Mouse (Mus musculus): ENCODE results near the gene Gm4559.
A peak's percentile ranks its signal among the peaks of the same experiment; 100 is the strongest.
"Not testable (repeated sequence)": the region's sequence is repeated elsewhere in the genome, so short reads cannot be mapped to it uniquely, and the experiment has no call there.

Gene Gm4559

GRCm38 (mm10) chr7:142274263-142274662 lies at the start of gene Gm4559:
Gene Gm4559, minus strand, starts transcription at chr7:142274363.
- not testable (repeated sequence) for DNase-seq (ENCODE audit: low read depth in 1 of 2, low spot score in 2 of 2)

GRCm38 (mm10) chr7:142323396-142324117 lies 49.4 kb upstream of the Gm4559 start:
- no peak for DNase-seq (ENCODE audit: low read depth in 1 of 2, low spot score in 2 of 2)

GRCm38 (mm10) chr7:142322641-142323040 lies 48.5 kb upstream of the Gm4559 start:
- no peak for DNase-seq (ENCODE audit: low read depth in 1 of 2, low spot score in 2 of 2)

DNA sequence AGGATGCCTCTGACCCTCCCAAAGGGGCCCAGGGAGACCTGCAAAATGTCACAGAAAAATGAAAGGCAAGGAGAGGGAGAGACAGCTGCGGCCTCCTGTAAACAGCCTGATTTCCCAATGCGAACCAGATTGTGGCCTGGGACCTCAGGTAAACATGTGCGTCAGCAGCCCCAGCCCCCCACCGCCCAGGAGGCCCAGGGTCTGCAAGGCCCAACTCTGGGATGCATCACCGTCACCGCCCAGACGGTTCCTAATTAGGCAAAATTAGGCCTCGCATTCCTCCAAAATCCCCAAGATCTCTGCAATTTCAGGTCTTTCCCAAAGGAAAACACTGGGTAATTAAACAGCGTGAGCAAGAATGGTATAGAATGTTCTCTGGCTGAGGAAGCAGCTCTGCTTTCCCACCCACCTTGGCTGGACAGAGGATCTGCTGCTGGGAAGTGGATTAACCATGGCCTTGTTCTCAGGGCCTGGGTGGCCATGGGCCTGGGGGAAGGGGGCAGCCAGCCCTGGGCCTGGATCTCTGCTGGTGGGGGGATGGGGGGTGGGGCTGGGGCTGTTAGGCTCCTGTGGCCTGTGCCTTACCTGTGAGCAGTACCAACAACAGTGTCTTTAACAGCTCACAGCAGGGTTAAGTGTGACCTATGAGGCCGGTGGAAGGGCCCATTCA lies 47.6 kb upstream of the Gm4559 start:
- not testable (repeated sequence) for DNase-seq (ENCODE audit: low read depth in 1 of 2, low spot score in 2 of 2)

DNA sequence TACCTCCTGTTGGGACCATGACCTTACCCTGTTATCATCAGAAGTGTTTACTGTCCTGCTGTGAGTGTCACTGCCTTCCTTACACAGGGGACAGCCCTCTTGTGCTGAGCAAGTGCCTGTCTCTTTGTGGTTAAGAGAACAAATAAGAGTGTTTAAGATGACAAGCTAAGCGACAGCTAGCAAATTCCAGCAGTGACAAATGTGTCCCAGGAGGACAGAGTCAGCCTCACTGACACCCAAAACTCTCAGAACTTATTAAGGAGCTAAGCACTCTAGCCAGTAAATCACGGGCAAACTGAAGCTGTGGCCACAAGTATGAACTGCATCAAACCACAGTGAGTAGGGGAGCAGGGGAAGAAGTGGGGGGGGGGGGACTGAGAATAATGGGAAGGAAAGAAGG lies 46.7 kb upstream of the Gm4559 start:
- DNase-seq (ENCODE audit: low read depth in 1 of 2, low spot score in 2 of 2): no peak

- no peak for DNase-seq (ENCODE audit: low read depth in 1 of 2, low spot score in 2 of 2)
Measured at GRCm38 (mm10) chr7:142319124-142319523, 45.0 kb upstream of the Gm4559 start.

GRCm38 (mm10) chr7:142317216-142317615 lies 43.1 kb upstream of the Gm4559 start:
- no peak for DNase-seq (ENCODE audit: low read depth in 1 of 2, low spot score in 2 of 2)

DNA sequence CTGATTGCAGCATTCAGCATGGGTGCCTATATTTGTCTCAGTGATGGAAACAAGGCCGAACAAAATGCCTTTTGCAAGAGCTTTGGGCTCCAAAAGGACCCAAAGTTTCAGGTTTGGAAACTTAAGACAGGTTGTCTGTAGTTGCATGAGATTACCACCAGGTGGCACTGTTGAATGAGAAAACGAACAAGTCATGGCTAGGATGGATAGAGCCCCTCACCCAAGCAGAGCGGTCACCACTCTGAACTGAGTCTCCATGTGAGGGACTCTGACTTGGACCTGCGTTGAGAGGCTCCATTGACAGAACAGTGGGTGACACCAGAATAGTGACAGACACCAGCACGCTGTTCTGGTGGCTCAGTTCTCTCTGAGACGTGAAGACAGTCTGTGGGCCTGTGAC lies 42.4 kb upstream of the Gm4559 start:
- DNase-seq (ENCODE audit: low read depth in 1 of 2, low spot score in 2 of 2): no peak

DNA sequence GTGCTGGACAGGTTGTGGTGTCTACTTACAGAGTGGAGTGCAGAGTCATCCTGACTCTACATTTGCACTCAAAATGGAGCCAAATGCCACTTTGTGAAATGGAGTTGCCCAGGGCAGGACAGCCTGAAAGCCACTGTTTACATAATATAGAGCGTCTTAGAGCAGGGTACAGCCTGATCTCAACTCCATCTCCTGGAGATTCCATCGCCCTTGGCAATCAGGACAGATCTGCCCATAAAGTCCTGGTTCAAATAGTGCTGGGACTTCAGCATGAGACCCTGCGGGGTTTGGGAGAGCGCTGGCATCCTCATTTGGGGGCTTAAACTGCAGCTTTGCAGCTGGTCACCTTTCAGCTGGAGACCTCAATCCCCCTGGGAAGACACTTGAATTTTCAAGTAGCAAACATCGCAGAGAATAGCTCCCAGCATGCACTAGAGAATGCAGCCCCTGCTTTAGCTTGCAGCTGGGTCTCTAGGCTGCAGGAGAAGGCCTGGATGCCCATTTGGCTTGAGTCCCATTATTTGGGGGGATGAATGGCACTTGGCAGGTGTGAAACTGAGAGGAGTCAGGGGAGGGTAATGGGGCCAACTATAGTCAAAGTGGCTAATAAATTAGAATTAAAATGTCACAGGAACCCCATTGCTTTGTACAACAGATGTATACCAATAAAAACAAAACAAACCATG lies 40.6 kb upstream of the Gm4559 start:
- no peak for DNase-seq (ENCODE audit: low read depth in 1 of 2, low spot score in 2 of 2)

GRCm38 (mm10) chr7:142303929-142304328 lies 29.8 kb upstream of the Gm4559 start:
- DNase-seq (ENCODE audit: low read depth in 1 of 2, low spot score in 2 of 2): not testable (repeated sequence)

DNA sequence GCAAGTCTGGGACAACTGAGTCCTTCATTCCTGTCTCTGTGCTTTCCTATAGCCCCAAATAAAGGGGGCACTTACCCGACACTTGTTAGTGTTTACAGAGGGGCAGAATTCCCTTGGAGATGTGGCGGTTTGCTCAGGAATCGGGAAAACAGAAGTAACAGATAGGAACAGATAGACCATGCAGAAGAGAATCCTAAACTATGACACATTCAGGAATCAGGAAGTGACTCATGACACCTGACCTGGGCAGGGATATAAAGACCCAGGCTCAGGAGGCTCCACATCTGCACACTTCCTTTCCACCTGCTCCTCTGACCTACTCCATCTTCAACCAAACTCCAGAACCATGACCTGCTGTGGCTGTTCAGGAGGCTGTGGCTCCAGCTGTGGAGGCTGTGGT lies 29.1 kb upstream of the Gm4559 start, which contains the start of gene Krtap5-4:
Gene Krtap5-4, plus strand, starts transcription at position 301 of the 400 bp plus-strand sequence.
- DNase-seq (ENCODE audit: low read depth in 1 of 2, low spot score in 2 of 2): no peak

GRCm38 (mm10) chr7:142297018-142297417 lies 22.9 kb upstream of the Gm4559 start, which contains the start of gene Krtap5-1:
Gene Krtap5-1, minus strand, starts transcription at chr7:142297118.
- not testable (repeated sequence) for DNase-seq (ENCODE audit: low read depth in 1 of 2, low spot score in 2 of 2)

GRCm38 (mm10) chr7:142296108-142296507 lies 21.9 kb upstream of the Gm4559 start:
- not testable (repeated sequence) for DNase-seq (ENCODE audit: low read depth in 1 of 2, low spot score in 2 of 2)

DNA sequence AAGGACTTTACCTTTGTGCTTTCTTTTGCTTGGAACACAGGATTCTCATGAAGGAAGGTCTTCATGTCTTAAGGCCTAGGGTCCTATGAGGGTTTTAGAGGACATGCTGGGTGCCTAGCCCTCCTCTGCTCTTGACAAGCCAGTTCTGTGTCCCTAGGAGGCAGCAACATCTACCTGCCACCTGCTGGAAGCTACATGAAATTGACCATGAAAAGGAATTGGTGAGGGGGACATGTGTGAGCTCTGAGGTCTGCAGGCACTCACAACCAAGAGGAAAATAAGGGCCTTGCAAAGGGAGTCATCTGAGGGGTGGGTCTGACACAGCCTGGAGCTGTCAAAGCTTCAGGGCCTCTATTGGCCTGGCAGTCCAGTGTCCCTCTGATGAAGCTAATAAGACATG lies 21.3 kb upstream of the Gm4559 start:
- DNase-seq (ENCODE audit: low read depth in 1 of 2, low spot score in 2 of 2): no peak

DNA sequence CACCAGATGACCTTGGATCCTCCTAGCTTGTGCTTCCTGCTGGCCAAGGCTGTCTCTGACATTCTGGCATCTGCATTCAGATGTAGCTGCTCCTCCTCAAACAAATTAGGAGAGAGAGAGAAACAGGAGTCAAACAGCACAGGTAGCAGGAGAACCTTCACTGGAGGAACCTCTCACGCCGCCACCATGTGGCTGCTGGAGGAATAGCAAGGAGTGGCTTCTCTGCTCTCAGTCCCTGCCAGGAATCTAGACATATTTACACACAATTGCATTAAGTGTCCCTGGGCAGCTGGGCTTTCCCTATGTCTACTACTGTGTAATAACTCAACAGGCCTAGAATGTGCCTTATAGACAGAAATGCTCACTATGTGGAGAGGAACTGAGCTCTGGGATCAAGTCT lies 19.7 kb upstream of the Gm4559 start:
- not testable (repeated sequence) for DNase-seq (ENCODE audit: low read depth in 1 of 2, low spot score in 2 of 2)

- not testable (repeated sequence) for DNase-seq (ENCODE audit: low read depth in 1 of 2, low spot score in 2 of 2)
Measured at GRCm38 (mm10) chr7:142285910-142286612, 11.9 kb upstream of the Gm4559 start.

DNA sequence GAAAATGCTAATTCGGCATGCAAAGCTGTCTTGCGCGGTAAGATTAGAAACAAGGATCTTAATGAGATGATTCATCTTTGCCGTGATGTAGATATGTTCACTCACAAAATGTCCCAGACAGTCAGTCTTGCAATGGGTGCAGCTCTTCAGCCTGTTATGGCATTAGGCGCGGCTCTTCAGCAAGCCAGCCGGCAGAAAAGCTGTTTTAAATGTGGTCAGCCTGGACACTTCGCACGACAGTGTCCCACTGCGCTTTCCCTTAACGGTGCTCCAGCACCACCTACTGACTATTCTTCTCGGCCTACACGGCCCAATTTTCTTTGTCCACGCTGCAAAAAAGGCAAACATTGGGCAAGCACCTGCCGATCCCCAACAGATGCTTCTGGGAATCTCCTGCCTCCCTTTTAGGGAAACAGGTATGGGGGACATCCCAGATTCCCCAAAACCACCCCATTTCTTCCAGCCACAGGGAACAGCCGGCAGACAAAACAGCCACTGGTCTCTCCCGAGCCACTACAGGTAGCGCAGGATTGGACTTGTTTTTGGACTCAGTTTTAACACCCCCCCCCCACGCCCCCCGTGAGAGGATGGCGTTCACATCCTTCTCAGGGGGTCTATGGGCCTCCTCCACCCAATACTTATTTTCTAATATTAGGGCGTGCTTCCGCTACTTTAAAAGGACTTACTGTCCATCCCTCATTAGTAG lies 11.1 kb upstream of the Gm4559 start:
- DNase-seq (ENCODE audit: low read depth in 1 of 2, low spot score in 2 of 2): no peak

GRCm38 (mm10) chr7:142284615-142285080 lies 10.5 kb upstream of the Gm4559 start:
- DNase-seq (ENCODE audit: low read depth in 1 of 2, low spot score in 2 of 2): peak; percentile 47 to 76

- peak in 1 of 2 experiments; percentile 1 for DNase-seq (ENCODE audit: low read depth in 1 of 2, low spot score in 2 of 2)
Measured at GRCm38 (mm10) chr7:142284023-142284591, 9.9 kb upstream of the Gm4559 start.

DNA sequence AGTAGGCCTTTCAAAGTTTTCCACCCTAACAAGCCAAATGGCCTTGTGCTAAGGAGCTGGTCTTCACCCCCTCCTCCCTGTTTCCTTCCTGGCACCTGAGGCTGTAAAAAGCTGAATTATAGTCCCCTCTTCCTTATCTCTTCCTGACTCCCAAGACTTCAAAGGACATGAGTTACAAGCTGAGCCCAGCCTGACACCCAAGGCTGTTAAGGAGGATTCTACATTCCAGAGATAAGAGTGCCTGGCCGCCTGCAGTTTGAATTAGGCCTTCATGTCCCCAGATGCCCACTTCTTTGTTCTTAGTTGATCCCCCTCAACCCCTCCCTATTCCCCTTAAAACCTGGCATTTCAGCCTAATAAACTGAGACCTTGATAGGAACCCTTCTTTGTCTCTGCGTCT lies 8.7 kb upstream of the Gm4559 start:
- not testable (repeated sequence) for DNase-seq (ENCODE audit: low read depth in 1 of 2, low spot score in 2 of 2)

Measured in monocyte, adult 2 months (primary cell).